Mouse (Mus musculus) adipocyte (in vitro differentiated cells): ENCODE results near the gene Zfyve19.

Experiments used
- DNase-seq: peaks from one replicate; pipeline ENCODE4 v3.0.0-alpha.2; 2016; ENCODE audit warnings: low spot score

Zfyve19 gene

GRCm38 (mm10) chr2:119196316-119197108 is 11.9 kb upstream of the Zfyve19 start:
- DNase-seq = no peak

- DNase-seq = no peak
These were observed 10.9 kb upstream of the Zfyve19 start for GRCm38 (mm10) chr2:119197493-119197892.

GRCm38 (mm10) chr2:119198049-119198448 is 10.4 kb upstream of the Zfyve19 start:
- no peak for DNase-seq

GRCm38 (mm10) chr2:119198934-119199333 is 9.5 kb upstream of the Zfyve19 start:
- no peak for DNase-seq

DNA sequence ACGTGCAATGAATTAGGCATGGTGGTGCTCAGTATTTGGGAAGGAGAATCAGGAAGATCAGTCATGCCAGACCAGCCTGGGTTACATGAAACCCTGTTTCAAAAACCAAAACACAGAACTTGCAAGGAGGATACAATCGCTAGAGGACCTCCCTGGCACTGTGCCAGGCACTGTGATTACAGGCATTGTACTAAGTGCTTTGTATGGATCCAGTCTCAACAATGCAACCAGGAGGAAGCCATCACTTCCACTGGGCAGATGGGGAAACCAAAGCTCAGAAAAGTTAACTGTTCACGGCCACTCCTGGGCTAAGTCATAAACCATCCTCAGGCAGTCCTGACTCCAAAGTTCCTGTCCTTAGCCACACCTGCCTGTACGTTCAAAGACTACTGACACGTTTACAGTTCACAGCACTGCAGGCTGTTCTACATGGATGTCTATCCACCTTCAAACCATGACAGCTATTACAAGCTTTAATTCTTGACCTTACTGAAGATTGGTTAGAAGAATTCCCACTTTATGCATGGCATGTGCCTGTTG is 5.4 kb upstream of the Zfyve19 start:
- no peak for DNase-seq

DNA sequence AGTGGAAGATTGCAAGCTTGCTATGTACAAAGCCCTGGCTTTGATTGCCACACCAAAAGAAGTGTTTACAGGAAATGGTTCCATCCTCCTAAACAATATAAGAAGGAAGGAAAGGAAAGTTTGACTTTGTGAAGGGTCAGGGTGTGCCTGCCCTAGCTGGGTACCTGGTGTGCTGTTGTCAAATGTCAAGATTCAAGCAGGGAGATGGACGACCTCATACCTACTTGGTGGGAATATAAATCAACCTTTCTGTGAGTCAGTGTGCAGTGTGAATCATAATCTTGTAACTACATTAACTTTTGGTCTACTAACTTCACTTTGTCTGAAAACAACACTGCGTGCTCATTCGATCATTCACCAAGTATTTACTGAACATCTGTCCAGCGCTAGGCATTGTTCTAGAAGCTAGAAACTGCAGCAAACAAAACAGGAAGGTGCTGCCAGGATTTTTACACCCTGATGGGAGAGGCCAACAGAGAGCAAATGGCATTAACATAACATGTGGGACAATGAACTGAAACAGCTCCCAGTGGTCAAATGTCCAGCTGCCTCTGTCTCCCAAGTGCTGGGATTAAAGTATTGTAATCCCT is 4.5 kb upstream of the Zfyve19 start:
- peak; percentile 92 for DNase-seq

GRCm38 (mm10) chr2:119207961-119208343 is 465 bp upstream of the Zfyve19 start:
- DNase-seq = no peak

DNA sequence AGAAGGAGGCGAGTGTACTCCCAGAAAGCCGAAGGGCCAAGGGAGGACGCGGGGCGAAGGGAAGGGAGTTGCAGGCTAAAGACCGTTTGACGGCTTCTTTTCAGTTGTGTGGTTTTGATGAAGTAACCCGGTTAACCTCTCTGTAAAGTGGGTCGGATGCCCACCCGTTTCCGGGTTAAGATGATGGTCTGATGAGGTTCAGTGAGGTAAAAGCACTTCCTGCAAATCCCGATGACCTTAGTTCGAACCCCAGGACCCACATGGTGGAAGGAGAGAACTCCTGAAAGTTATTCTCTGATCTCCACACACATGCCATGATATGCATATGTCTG is 725 bp downstream of the Zfyve19 start:
- DNase-seq = no peak

GRCm38 (mm10) chr2:119229775-119230704 is 21.6 kb downstream of the Zfyve19 start, which contains the start of gene Ppp1r14d:
Ppp1r14d (minus strand) TSS chr2:119229906.
- DNase-seq = no peak

GRCm38 (mm10) chr2:119236682-119237209 is 28.3 kb downstream of the Zfyve19 start:
- DNase-seq = no peak

GRCm38 (mm10) chr2:119237210-119237870 is 28.9 kb downstream of the Zfyve19 start, which contains the start of gene Spint1:
Spint1 (plus strand) TSS chr2:119237362.
- DNase-seq = no peak

GRCm38 (mm10) chr2:119237871-119238220 is 29.4 kb downstream of the Zfyve19 start:
- no peak for DNase-seq

GRCm38 (mm10) chr2:119238671-119239070 is 30.3 kb downstream of the Zfyve19 start:
- no peak for DNase-seq

DNA sequence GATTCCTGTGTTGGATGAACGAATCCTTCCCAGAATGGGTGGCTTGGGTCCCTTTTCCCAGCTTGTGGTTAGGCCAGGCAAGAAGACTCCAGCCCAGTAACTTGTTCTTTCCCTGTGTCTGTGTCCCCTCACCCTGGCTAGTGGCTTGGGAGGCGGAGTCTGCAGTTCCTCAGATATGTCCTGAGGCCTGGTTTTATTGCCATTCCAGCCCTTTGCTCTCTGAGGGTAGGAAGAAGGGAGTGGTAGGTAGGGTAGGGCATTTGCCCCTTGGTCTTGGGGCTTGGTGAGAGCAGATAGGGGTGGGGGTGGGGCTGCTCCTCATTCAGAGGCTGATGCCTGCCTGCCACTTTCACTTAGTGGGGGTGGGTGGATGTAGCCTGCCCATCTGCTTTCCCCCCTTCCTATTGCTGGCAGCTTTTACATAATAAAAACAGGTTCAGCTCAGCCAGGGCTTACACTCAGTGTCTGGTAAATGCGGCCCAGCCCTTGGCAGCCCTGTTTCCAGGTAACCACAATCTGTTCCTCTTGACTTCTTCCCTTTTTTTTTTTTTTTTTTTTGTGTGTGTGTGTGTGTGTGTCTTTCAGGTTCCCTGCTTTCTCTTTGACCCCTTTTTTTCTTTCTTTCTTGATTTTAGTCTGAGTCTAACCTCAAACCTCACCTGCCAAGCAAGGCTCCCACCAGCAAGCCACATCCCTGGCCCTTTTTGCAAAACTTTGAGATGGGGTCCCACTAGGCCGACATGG is 31.8 kb downstream of the Zfyve19 start:
- no peak for DNase-seq

DNA sequence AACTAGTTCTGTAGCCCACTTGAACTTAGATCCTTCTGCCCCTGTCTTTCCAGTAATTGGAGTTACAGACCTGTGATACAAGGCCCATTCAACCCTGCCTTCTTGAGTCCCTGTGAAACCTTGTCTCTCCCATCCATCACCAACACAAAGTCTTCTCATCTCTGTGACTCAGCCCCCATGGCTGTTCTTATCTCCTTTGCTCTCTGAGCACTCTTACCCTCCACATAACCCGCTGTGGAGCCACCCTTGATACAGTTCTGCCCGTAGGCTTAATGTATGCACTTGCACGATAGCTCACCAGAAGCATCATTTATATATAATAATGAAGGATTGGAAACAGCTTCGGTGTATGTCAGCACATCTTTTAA is 32.4 kb downstream of the Zfyve19 start:
- DNase-seq = no peak

GRCm38 (mm10) chr2:119242548-119242947 is 34.1 kb downstream of the Zfyve19 start:
- no peak for DNase-seq

- no peak for DNase-seq
These were observed 36.8 kb downstream of the Zfyve19 start for GRCm38 (mm10) chr2:119245246-119245645.

- DNase-seq = no peak
These were observed 39.5 kb downstream of the Zfyve19 start for GRCm38 (mm10) chr2:119247904-119248303.

- no peak for DNase-seq
These were observed 41.2 kb downstream of the Zfyve19 start for GRCm38 (mm10) chr2:119249592-119250061.

DNA sequence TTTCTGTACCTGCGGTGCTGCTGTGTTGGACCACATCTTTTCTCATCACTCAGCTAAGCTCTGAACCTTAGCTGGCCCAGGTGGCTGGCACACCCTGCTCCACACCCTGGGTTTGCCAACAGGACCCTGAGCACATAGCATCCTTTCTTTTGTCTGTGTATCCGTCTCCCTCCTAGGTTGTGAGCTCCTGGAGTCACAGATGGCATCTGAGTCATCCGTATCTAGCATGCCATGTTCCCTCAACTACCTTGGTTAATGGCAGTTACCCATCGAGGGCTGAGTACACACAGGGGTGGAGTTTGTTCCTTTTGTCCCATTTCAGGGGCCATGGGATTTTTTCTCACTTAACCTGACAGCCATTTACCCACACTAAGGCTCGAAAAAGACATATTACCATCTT is 42.0 kb downstream of the Zfyve19 start:
- no peak for DNase-seq
